Mouse (Mus musculus) cerebellum, adult 9-11 months (tissue): ENCODE data around the gene Tanc1.
"Not testable (repeated sequence)": the region's sequence is repeated elsewhere in the genome, so short reads cannot be mapped to it uniquely, and the experiment has no call there.

Experiments used
- DNase-seq: peaks from one replicate; pipeline ENCODE4 v3.0.0; 2022

Tanc1 gene

DNA sequence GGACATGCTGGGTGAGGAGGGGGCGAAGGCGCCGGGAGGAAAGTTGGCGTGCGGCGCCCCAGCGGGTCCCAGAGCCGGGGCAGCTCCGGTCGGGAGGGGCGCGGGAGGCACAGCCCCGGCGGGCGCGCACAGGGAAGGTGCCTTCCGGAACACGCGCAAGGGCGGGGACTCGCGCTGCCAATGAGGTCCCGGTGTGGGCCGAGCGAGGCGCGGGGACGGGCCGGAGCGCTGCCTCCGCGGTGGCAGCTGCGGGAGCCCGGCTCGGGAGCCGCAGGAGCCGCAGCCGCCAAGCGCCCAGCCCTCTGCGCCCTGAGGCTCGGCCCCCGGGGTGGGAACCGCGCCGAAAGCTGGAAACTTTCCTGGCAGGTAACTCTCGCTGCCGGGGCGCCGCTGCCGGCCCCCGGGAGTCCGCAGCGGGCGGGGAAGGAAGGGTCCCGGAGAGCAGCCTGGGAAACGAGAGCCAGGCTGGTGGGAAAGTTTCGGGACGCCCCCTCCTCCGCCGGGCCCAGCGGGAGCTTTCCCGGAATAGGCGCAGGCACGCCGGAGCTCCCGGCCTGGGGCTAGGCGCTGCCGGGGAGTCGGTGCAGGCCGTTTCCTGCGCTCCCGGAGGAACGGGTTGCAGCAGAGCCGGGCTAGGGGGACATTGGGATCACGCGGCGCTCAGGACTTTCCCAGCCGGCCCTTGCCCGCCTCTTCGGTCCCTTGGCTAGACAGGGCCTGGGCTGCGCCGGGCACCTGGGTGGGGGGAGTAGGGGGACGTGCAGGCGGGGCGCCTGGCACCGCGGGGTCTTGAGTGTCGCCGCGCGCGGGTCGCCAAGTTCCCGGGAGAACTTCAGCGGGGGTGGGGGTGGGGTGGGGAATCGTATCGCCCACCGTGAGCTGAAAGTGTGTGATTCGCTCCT is at the start of gene Tanc1:
Tanc1 (plus strand) TSS at position 212 of the 902 bp plus-strand sequence.
- peak; percentile 89 for DNase-seq

DNA sequence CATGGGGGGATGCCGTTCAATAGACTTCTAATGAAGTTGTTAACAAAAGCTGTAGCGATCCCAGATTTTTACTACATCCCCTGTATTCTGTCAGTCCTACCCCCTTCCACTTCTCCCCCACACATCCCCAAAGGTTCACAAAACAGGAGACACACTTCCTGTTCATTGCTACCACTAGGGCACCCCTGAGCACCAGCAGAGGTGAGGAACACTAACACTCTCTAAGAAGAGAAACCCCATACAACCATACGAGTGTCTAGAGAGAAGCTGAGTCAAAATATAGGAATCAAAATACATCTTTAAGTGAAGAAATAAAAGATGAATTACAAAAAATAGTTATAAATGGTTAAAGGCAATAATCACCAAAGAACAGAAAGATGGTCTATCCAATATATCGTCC is 49.6 kb upstream of the Tanc1 start:
- DNase-seq: no peak

DNA sequence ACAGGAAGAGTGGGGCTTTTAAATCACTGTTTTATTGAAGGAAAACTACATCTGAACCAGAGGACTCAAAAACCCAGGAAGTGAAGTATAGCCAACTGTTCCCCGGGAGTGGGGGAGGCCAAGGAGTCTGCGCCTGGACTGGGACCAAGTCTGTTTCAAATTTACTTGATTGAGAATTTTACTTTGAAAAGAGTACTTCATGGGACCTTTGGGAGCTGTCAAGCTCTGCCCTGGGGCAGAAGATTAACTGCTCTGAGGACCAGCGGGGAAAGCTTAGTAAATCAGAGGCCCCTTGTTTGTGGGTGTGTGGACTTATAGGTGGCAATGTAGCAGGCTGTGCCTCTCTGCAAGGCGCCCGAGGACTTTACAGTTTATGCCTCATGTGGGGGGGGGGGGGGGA is 49.1 kb upstream of the Tanc1 start:
- no peak for DNase-seq

DNA sequence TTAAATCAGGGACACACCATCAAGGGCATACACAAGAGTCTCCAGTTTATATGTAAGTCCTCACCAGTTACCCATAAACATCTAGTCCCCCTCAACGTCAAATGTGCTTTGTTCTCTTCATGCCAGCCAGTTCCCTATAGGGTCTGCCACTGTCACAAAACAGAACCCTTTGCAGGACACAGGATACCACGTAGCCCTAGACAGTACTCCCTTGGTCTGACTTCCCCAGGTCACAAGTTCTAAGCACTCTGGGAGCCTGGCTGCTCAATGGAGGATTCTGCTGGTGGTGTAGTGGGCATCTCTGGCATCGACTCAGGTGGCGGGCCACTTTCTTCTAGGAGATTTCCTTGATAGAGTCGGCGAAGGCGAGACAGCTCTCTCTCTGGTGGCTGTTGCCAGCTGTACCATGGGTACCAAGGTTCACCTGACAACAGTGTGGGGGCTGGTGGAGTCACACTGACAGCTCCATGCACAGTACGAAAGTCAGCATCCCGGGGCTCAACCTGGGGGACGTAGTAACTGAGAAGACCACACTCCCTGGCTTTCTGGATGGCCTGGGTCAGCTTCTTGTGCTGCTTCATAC is 47.7 kb upstream of the Tanc1 start:
- DNase-seq: not testable (repeated sequence)

DNA sequence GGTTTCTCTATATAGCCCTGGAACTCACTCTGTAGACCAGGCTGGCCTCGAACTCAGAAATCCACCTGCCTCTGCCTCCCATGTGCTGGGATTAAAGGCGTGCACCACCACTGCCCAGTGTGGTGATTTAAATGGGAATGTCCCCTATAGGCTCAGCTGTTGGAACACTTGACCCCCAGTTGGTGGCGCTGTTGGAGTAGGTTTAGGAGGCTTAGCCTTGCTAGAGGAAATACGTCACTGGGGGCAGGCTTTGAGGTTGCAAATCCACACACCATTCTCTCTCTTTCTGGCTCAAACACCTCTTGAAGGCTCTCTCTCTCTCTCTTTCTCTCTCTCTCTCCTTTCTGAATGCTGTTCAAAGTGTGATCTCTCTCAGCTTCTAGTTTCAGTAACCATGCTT is 46.9 kb upstream of the Tanc1 start:
- no peak for DNase-seq

DNA sequence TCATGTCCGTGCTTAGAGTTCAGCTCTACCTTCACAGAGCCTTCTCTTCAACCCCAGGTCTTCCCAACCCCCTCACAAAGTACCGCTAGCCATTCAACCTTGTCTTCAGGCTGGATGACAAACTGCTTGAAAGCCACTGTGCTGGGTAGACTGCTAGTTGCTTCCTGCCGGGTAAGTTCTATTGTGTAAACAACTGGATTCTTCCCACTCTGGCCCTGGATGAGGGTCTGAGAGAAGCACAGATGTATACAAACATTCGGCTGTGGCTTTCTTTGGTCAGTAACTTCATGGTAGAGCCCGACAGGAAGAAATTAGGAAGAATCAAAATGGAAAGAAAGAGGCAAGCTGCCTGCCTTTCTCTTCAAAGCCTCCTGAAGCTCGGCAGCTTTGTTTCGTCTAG is 30.9 kb upstream of the Tanc1 start:
- DNase-seq: no peak

DNA sequence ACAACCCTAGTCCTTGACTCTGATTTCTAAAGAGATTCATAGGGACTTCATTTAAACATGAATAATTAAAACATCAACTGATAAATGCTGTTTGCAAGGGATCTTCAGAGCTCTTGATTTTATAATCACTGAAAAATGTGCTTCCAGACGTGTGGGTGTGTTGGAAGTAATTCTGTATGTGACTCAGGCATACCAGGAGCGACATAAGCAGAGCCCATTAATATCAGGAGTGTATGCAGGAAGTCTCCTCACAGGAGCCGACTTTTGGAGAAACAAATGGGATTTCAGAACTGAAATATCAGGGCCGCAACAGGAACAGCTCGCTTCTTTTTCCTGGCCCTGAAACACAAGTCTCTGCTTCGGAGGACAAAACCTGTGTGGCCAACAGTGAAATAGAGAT is 27.9 kb upstream of the Tanc1 start:
- no peak for DNase-seq

DNA sequence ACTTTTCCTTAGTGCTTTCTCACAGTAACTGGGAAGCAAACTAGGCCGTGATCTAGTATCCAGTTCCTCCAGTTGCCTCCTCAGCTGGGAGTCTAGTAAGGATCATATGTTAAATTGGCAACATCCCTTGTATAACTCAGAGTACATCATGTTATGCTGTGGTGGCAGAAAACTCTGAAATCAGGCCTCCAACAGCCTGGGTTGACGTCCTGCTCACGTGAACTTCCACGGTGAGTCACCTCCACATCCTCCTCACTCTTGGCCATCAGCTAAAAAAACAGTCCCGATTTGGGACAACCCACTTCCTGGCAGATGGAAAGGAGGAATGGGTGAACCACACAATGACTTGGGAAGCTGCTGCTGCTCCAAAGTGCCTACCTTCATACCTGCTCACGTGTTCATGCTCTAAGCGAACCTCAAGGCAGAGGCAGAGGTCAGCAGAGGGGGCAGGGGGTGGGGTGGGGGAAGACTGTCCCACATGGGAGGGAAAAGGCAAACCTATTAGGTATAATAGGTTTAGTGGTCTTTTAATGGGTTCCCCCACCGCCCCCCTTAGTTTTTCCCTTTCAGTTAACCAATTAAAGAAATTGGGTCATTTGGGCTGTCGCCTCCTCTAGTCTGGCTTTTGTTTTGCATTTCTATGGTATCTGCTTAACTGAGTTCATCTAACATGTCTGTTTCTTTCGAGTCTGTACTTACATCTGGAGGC is 24.3 kb upstream of the Tanc1 start:
- no peak for DNase-seq

DNA sequence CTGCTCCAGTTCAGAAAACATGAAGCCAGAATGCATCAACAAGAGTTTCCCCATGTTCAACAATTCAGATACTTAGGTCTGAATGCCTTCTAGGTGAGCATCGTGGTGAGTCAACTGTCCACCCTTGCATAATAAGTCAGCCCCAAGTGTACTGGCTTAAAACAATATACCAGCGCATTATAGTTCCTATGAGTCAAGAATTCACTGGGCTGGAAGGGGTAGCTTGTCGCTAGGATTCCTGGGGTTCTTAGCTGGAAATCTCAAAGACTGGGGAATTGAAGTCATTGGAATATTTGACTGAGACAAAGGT is 23.8 kb upstream of the Tanc1 start:
- DNase-seq: no peak

DNA sequence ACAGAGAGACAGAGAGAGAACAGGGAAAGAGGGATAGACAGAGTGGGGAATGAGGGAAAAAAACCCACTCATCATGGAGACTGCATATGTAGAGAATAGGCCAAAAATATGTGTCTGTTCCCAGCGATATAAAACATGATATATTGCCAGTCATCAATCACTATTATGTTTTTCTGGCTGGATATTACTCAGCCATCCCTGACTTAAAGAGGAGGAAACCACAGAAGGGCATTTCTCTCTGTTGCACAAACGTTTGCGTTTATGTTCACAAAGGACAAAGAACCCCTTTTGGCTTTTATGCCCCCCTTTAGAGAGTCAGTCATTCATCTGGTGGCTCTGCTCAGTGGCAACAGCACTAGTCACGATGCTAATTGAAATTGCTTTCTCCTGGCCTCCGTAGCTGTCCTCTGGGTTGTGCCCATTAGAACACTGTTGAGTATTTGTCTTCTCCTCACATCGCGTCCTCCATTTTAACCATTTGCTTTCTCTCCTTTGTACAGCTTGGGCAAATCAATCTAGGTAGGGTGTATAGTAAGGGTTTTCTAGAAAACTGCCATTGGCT is 18.4 kb upstream of the Tanc1 start:
- no peak for DNase-seq

DNA sequence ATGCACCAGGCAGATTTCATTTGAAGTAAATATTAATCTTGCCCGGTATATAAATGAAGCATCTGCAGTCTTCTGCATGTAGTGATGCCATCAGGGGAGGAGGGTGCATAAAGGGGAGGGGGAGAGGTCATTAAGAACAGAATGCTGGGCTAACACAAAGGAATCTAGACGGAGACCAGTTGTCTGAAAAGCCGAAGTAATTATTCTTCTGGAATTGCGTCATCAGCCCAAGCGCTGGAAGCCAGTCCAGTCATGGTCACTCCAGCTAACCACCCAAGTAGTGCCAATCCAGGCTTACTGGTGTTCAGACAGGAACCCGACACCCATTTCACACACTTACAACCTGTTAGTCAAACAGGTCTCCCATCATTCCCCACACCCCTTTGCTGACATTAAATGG is 17.7 kb upstream of the Tanc1 start:
- DNase-seq: no peak

DNA sequence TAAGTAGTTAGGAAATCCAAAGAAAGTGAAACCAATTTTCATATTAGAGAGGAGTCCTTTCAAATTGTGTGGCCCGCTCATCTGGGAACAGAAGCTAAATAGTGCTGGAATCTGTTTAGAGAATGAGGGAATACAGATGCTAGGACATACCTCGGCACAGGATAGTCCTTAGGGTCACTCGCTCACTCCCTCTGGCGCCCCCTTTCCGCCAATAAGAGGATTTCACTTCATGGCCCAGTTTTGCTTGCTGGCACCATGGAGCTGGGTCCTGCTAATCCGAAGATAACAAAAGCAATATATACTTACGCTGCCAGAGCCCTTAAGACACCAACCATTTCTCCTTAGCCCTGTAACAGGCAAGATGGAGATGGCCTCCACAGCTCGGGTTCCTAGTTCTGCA is 15.3 kb upstream of the Tanc1 start:
- DNase-seq: no peak

DNA sequence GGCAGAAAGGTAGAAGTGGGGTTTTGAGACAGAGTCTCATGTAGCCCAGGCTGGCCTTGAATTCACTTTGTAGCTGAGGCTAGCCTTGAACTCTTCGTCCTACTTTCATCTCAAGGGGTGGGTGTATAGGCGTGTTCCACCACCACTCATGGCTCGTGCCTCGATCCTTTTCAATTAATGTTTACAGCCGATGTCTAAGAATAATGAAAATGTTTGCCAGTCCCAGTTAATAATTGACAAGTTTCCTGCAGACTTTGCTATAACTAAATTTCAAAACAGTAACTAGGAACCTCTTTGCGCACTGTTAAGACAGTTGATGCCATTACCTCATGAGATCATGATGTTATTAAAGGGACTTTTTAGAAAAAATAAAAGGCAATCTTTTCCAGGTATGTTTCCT is 13.6 kb upstream of the Tanc1 start:
- DNase-seq: no peak

DNA sequence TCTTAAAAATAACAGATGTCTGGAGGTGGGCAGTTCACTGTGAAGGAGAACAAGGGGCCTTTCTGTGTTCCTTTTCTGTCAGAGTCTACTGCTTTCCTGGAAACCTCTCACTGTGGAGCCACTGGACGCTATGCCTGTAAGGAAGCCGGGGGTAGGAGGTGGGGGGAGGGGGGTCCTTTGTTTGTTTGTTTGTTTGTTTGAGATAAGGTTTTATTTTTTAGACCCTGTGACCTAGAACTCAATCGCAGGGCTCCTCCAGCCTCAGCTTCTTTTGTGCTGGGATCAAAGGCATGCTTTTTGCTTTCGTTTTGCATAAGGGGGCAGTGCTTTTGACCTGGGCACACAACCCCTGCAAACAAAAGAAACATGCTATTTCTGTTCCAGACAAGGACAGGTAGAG is 12.9 kb upstream of the Tanc1 start:
- DNase-seq: no peak

DNA sequence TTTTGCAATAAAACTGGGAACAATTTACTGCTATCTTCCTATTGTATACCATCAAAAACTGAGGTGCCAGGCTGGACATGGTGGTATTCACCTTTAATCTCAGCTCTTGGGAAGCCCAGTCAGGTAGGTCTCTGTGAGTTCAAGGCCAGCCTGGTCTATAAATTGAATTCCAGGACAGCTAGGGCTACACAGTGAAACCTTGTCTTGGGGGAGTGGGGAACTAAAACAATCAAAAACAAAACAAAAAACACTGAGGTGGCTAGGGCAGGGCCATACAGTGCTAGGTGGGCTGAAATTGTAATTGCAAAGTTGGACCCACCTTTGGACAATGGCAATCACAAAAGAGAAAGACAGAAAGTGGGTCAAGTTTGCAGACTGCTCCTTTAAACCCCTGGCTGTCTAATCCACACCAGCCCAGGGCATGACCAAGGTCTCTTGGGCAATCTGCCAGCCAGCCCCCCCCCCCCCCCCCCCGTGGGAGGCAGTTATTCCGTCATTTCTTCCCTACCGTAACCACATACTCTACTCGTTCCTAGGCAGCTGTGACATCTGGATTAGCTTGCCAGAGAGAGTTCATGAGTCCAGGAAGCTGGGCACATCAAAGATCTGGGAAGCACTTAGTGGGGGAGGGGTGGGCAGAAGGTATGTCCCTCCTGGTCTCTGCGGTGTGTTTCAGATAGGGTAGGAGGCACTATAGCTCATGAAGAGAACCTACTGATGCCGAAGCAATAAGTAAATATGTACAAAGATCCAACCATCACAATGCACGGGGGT is 12.3 kb upstream of the Tanc1 start:
- DNase-seq: no peak

DNA sequence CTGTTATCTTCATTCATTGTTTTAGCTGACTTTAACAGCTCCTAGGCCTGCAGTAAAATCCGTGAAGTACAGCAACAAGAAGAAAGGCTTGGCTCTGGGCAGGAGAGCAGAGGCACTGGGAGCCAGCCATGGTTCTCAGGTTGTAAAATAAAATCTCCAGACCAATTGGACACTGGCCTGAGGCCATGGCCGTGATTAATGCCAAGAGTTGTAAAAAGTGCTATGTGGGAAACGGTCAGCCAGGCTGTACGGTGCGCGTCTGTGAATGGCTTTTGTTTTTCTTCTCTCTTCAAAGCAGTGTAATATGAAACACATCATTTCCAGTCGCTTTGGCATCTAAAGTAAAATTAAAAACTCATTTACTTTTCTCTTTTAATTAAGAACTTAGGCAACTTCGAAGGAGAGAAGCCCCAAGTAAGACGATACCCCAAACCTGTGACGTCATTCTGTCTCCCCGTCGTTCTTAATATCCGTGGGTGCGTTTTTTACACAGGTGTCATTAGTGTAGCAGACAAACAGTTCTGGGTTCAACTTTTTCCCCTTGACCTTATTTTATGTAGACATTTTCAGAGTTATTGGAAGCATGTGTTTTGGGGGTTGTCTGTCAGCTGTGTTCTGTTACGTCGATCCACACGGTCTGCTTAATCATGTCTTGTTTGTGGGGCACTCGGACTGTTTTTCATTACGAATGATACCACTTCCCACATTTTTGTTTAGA is 11.6 kb upstream of the Tanc1 start:
- peak; percentile 83 for DNase-seq

DNA sequence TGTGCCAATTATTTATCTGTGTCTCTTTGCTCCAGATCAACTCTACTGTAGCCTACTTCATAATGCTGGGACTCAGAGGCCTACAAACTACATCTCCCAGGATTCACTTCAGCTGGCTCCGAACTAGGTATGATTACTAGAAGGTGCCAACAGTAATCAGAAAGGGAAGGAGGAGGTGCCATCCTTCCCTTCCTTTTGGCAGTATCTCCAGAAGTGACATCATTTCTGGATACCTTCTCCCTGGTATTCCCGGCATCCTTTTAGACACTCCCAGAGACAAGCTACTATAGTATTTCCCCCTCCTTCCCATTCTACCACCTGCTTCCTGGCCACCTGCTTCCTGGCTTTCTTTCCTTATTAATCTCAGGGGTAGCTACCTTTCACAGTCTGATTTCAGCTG is 10.9 kb upstream of the Tanc1 start:
- DNase-seq: peak; percentile 95

DNA sequence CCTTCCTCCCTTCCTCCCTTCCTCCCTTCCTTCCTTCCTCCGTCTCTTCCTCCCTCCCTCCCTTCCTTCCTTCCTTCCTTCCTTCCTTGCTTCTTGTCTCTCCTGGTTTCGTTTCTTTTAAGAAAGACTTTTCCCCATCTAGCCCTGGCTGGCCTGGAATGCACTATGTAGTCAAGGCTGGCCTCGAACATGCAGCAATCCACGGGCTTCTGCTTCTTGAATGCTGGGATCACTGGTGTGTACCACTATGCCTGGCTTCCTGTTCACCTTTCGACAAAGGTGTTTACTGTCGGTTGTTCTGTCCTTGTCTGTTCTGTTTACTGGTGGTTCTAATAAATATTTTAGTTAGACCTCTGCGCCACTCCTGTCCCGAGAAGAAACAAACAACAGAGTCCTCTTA is 10.4 kb upstream of the Tanc1 start:
- peak; percentile 53 for DNase-seq

DNA sequence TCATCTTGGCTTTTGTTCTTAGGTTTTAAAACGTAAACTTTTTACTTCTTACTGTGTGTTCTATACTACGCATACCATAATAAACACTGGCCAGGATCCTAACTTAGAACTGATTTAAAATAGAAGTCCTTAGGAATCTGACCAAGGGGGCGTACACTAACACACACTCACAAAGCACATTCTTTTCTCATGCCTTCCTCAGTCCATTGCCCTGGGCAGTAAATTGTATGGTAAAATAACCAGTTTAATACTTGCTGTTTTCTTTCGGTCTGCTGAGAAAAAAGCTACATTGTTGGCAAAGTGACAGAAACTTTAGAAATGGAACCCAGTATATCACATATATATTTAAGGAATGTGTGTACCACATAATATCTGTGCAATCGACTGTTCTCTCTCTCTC is 2.9 kb upstream of the Tanc1 start:
- DNase-seq: no peak

DNA sequence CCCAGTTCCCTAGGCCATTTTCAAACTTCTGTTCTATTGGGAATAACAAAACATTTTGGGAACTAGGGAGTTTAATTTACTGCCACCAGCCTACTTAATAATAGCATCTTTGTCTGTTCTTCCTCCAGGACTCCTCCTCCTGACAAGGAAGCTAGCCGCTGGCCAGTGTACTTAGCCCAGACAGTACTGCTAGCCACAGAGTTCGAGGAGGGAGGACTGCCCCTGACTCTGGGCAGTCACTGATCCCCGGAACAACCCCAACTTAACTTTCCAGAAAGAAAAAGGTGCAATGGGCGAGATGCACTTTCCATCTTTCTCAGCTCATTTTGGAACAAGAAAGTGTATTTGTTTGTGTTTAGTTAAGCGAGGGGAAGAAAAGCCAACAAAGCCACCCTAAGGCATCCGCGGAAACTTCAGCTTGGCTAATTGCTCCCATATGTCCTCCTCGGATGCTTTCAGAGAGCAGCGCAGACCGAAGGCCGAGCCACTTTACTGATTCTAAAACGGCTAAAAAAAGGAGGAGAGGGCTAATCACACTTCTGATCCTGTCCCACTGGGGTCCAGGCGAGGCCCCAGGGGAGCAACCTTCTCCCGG is 529 bp upstream of the Tanc1 start:
- DNase-seq: no peak

DNA sequence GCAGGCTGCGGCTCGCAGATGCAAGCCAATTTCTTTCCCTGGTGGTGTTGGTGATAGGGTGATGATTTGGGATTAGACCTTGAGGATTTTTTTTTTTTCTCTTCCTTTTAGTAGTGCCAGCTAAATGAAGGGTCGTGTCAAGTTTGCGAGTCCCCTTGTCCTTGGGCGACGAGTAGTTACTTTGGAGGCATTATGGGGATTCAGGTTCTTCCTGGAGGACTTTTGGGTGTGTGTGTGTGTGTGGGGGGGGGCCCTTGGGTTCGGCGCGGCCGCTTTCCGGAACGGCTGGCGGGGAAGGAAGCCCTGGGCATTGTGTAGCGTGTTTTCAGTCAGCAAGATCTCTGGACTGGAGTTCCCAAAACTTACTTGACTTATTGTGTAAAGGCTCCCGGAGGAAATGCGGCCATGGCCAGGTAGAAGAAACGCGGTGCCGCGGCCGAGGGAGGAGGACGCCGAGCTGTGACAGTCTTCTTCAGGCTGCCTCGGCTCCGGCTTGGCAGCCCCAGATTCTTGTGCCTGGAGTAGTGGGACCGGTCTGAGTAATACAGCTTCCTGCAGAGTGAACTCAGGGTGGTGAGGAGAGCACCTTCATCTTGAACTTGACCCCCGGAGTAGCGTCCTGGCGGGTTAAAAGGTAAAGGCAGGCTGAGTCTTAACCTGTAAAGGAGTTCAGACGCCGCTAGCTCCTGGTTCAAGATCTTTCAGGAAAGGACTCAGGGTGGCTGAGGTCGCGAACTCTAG is 1.1 kb downstream of the Tanc1 start:
- peak; percentile 54 for DNase-seq
